Mouse (Mus musculus) lung, adult 2 months (tissue): Measurements from ENCODE around the gene Palld.

Experiments used
- CTCF ChIP-seq: fragments of 200-500 bp; IDR thresholded peaks from 2 replicates; pipeline ENCODE4 v1.5.1; 2011; ENCODE audit warnings: mild to moderate bottlenecking, low read length, control low read depth; ENCODE audit not compliant: insufficient read depth
- POLR2A ChIP-seq: fragments of 200-500 bp; IDR thresholded peaks from 2 replicates; pipeline ENCODE4 v1.6.1; 2011; ENCODE audit warnings: low read depth, mild to moderate bottlenecking, control low read depth, low read length, borderline replicate concordance; ENCODE audit errors: extremely low read depth

DNA sequence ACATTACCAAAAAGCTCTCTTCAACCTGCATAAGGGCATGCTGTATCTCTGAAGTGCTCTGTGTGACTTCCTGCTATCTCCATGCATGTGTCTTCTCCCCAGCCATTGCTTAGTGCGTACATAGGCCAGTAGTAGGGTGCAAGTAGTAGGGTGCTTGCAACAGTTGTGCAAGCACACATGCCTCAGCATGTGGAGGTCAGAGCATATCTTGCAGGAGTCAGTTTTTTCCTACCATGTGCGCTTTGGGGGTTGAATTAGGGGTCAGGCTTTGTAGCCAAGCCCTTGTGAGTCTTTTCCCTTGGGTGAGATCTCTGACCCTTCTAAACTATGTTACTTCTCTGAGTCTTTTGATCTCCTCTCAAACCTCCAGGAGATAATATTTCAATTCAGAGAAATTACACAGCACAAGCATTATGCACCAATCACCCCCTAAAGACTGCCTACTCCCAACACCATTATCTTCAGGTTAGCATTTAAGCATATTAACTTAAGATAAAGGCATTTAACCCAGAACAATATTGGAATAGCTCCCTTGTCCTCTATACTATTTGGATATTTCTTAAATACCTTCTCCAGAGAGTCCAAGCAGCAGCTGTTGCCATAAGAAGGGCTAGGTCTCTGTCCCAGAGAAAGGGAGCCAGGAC is 16.8 kb upstream of the Palld start:
- TF ChIP-seq POLR2A = no peak
- TF ChIP-seq CTCF = no peak
